Mouse (Mus musculus) cerebellum, adult 9-10 months (tissue): Measurements from ENCODE around the gene Rtn2.

Experiments used
- DNase-seq: peaks from one replicate; pipeline ENCODE4 v3.0.0; 2022

Rtn2 gene

DNA sequence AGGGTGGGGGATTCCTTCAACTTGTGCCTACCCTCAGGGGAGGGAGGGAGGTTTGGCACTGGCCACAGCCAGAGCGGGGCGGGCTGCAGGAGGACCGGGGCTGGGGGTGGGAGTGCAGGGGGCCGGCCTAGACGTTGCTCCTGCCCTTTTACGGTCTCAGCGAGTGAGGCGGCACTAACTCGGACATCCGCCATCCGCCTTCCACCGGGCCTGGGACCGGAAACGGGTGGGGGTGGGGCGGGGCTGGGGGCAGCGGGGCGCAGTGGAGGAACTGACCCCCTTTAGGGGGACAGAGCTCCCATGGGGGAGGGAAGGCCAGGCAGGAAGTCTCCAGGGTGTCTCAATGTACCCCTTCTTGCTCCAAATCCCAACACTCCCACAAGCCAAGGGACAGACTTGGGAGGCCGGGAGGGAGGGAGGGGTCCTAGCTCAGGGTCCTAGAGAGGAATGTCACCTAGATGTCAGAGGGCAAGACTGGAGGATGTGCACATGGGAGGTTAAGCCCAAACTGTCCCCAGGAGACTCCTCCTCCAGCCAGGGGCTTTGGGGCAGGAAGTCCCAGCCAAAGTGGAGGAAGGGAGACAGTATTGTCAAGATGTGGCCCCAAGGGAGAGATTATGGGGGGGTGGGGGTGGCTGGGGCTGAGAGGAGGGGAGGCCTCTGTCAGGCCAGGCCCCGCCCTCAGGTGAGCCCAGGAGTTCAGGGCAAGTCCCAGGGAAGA is 12.5 kb upstream of the Rtn2 start:
- DNase-seq, result no peak

DNA sequence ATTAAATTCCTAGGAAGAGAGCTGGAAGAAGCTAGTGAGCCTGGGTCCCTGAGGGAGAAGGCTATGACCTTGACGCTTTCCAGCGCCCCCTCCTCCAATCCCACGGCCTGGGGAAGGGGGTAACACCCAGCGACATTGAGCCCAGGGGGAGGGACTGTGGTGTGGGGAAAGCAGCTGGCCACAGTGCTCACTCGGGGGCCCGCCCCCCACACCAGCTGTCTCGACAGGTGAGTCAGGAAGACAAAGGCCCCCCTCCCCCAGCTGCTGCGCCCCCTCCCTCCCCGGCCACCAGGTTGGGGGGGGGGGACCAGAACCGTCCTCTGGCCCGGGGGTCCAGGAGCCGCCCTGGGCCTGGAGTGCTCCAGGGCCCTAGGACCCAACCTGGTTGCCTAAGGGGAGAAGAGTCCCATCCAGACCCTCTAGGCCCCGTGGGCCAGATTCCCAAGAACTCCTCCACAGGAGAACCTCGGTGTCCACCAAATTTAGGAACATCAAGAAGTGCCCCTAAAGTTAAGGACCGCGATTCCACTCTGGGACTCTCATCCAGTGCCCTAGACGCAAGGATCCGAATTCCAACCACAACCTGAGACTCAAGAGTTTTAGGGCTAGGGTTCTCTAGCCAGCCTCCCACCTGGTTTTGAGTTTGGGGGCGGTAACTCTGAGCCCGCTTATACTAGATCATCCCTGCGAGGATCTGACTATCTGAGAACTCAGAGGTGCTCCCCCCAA is 11.8 kb upstream of the Rtn2 start:
- DNase-seq, result no peak

DNA sequence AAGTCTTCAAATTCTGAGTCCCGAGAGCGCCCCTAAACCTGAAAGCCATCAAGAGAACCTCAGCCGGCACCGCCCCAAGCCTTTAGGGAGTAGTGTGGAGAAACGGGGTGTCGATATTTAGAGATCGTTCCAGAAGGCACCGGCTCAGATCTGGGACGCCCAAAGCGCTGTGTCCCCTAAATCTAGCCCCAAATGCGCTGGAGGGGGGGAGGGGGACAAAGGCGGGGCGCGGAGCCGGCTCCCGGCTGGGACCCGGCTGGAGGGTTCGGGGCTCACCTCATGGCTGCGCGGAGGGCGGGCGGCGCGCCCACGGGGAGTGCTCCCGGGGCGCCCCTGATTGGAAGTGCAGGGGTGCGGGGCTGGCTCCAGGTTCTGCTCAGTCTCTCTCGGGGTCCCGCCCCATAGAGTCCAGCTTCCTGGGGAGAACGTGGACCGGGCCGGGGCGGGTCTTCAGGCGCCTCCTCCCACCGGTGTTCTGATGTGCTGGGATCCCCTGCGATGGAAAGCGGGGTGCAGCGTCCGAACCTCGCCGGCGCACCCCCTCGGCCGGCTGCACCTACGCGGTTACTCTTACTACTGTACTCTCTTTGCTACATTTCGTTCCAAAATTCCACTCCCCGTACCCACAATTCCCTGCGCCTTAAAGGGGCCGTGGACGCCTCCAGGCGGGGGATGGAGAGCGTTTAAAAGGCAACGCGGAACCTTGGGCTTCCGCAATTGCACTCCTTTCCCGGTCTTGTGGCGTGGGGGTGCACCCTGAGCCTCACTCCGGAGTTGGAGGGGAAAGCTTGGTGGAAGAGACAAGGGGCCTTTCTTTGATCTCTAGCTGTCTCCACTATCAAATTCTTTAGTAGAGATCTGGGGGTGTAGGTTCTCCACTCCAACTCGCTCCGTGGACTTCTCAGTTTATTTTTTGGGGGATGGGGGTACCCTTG is 10.9 kb upstream of the Rtn2 start, which contains the start of gene Vasp:
TSS of gene Vasp (minus strand) at position 580 of the 935 bp plus-strand sequence.
- peak; percentile 87 for DNase-seq

DNA sequence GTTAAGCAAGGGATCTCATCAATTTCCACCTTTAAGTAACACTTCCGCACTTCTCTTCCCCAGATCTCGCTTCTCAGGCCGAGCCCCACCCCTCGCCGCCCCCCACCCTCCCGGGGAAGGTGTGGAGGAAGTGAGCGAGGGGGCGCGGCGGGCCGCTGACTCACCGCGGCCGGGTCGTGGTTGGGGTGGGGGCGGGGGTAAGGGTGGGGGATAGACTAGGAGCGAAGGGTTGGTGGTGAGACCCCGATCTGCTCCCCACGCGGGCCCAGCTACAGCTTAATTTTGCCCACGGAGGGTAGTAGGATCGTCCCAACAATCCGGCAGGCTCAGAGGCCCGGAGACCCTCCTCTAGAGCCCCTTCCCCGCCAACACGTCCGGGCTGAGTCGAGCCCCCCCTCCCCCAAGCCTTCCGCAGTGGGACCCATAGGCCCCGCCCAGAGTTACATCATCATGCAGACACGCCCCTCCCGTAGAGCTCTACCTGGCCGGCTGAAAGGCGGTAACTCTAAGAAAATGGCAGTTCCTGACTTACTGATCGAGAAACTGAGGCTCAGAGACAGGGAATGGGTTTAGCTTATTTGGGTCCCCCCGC is 10.2 kb upstream of the Rtn2 start:
- DNase-seq, result peak; percentile 80

DNA sequence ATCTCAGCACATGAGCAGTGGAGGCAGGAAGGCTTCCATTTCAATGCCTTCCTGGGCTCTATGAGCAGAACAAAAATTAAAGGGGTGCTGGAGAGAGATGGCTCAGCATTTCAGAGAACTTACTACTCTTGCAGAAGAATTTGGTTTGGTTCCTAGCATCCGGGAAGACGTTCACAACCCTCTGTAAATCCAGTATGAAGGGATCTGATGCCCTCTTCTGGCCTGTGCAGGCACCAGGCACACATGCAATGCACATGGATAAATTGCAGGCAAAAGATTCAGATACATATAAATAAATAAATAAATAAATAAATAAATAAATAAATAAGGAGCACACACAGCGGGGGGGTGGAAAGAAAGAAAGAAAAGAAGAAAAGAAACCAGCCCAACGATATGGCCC is 6.2 kb upstream of the Rtn2 start:
- no peak for DNase-seq

DNA sequence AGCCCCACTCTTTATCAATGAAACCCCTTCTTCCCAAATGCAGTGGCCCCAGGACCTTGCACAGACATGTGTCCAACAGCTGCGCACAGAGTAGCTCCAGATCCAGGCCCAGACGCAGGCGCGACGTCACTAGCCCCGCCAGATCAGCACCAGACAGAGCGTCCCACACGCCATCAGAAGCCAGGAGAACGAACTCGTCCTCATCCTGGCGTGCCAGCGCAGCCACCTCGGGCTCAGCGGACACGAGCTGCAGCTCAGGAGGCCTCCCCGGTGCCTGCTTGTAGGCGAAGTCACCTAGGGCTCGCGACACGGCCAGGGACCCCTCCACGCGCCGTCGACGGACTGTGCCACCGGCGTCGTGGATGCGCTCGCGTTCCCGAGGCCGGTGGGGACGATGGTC is 3.4 kb upstream of the Rtn2 start:
- no peak for DNase-seq

DNA sequence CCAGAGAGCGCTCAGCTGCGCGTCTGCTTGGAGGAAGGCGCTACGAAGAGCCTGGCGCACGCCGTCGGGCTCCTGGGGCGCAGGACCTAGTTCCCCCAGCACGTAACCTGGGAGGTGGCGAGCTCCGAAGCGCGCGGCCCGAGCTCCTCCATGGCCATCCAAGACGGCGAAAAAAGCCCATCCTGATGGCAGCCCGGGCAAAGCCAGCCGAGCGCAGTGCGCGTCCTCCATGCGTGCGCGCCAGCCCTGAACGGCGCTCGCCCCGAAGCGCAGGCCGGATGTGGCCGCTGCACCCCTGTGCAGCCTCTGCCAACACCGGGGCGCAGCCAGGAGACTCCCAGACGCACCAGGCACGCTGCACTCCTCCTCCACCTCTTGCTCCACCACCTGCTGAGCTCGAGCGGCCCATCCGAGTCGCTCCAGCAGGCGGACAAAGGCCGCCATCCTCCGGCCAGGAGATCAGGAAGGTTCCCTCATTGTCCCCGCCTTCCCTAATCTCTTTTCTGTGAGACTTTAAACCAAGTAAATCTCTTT is 2.8 kb upstream of the Rtn2 start, which contains the start of gene Ppm1n:
TSS of gene Ppm1n (minus strand) at position 484 of the 534 bp plus-strand sequence.
- no peak for DNase-seq

DNA sequence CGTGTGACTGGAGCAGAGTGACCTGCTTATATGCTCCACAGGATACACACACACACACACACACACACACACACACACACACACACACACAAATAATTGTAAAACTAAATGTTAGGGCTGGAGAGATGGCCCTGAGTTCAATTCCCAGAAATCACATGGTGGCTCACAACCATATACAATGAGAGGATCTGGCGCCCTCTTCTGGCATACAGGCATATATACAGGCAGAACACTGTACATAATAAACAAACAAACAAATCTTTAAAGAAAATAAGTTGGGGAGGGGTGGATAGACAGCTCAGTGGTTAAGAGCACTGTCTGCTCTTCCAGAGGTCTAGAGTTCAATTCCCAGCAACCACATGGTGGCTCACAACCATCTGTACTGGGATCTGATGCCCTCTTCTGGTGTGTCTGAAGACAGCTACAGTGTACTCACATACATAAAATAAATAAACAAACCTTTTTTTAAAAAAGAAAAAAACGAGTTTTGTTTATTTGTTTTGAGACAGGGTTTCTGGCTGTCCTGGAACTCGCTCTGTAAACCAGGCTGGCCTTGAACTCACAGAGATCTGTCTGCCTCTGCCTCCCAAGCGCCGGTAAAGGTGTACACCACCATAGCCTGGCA is 632 bp upstream of the Rtn2 start:
- DNase-seq, result peak; percentile 55

DNA sequence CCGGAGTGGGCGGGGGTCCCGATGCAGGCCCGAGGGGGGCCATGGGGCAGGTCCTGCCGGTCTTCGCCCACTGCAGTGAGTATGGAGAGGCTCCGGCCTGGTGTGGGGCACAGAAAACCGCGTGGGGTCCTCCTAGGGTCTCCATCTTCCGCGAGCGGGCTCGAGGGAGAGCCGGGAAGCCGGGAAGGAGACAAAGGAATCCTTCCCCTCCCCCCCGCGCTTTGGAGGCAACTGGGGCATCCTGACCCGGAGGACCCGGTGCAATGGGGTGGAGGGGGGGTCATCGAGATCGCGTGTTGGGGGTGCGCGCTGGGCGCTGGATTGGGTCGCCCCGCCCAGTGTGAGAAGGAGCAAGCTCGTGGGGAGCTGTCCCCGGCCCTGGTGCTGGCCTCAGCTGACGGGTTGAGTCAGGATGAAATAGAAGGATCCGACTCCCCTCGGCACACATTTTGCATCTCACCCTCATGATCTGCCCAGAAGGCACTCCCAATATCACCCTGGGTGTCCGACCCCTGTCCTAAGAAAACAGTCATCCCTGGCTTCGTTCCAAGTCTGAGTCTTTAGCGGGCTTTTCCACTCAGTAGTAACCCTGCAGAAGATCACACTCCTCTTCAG is 474 bp downstream of the Rtn2 start:
- DNase-seq, result peak; percentile 75

DNA sequence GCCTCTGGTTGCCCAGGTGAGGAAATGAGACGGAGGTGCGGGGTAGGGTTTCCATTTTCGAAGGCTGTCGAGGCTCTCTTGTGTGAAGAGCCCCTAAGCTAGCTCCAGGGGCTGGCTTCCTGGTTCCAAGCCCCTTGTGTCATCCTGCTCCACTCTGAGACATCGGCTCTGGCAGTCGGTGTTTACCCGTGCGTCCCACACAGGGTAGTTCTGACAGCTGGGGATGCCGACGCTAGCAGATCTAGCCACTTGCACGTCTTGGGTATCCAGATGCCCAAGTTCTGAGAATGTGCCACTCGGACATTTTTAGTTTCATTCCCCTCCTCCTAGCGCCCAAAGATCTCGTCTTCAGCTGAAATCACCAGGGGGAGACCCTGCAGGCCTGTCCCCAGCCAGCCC is 981 bp downstream of the Rtn2 start:
- no peak for DNase-seq

DNA sequence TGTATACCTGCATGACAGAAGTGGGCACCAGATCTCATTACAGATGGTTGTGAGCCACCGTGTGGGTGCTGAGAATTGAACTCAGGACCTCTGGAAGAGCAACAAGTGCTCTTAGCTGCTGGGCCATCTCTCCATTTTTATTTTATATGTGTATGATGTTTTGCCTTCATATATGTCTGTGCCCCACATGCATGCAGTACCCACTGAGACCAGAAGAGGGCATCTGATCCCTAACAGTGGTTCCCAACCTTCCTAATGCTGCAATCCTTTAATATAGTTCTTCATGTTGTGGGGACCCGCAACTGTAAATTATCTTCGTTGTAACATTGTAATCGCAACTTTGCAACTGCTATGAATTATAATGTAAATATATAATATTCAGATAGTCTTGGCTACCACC is 2.3 kb downstream of the Rtn2 start:
- peak; percentile 78 for DNase-seq

DNA sequence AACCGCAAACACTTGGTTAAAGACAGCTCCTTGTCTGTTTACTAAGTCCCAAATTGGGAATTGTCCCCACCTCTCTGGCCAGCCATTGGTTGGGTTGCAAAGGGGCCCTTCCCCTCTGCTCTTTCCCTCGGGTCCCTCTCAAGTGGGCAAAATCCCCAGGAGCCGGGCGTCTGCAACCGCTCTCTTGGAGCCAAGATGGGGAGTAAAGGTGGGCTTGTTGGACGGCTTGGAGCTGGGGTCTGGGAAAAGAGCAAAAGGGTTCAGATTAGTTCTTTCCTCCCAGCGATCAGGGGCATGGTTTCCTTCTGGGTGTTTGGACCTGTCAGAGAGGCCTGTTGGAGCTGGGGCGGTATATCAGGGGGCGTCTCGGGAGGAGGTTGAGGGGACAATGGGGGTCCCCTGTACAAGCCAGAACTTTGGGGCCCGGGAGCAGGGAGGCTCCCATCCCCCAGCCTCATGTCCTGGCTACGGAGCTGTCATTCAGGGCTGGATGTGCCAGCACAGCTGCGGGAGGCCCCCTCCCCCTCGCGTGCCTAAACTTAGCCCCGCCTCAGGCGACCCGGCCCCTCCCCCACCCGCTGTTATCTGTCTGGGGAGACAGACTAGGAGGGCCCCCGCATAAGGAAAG is 8.7 kb downstream of the Rtn2 start:
- no peak for DNase-seq

DNA sequence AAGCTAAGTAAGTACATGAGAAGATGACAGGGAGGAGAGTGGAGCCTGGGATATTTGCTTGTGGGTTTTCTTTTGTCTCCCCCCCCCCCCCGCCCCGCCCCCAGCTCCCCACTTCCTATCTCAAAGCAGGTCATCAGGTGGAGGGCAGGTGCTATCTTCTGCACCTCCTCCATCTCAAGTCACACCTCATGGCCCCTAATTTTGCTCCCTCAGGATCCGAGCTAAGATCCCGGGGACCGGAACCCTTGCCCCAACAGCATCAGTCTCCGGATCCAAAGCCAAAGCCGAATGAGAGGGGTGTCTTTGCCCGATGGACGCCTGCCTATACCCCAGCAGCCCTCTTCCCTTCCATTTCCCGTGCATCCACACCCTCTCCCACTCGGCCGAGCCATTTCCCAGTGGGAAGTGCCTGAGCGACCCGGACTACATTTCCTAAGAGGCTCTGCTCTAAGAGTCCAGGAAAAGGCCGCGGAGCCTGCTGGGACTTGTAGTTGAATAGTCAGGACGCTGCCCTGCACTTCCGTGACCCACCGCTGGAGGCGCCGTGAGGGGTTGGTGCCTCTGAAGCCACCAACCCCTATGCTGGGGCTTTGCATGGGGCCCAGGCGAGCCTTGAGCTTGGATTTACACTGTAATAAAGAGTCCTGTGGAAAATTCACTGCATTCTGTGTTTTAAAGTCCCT is 13.2 kb downstream of the Rtn2 start:
- peak; percentile 98 for DNase-seq

DNA sequence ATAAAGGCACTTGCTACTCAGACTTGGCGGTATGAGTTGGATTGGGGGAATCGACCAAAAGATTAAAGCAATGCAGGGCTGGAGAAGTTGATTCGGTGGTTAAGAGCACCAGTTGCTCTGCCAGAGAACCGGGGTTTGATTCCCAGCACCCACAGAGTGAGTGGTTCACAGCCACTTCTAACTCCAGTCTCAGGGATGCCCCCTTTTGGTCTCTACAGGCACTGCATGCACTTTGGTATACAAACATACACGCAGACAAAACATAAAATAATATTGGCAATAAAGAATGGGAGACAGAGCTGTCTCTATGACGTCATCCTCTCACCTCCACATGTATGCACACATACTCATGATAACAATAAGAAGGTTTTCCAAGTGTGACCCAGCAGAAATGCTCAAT is 14.6 kb downstream of the Rtn2 start:
- DNase-seq, result peak; percentile 72

DNA sequence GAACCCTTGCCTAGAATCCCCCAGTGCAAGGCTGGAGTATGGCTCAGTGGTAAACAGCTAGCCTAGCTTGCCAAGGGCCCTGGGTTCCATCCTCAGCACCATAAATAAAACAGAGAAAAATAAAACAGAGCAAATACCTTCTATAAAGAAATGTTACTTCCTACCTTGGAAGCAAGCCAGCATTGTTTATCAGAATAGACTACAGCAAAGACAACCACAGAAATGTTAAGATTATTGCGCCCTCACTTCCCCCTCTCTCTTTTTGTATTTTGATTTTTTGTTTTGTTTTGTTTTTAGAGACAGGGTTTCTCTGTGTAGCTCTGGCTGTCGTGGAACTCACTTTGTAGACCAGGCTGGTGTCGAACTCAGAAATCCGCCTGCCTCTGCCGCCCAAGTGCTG is 15.4 kb downstream of the Rtn2 start:
- DNase-seq, result no peak

DNA sequence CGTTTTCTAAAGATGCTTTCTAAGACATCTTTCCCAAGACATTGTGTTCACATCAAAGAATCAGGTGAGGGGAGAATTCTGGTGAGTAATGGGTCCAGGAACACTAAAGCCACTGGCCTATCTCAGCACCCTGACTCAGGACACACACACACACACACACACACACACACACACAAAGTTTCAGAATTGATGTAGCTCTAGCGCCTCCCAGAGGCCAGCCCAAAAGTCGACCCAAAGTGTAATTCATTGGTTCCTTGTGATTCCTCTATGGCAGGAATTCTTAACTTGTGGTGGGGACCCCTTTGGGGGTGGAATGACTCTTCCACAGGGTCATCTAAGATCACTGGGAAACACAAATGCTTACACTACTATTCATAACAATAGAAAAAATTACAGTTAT is 16.8 kb downstream of the Rtn2 start:
- peak; percentile 68 for DNase-seq

DNA sequence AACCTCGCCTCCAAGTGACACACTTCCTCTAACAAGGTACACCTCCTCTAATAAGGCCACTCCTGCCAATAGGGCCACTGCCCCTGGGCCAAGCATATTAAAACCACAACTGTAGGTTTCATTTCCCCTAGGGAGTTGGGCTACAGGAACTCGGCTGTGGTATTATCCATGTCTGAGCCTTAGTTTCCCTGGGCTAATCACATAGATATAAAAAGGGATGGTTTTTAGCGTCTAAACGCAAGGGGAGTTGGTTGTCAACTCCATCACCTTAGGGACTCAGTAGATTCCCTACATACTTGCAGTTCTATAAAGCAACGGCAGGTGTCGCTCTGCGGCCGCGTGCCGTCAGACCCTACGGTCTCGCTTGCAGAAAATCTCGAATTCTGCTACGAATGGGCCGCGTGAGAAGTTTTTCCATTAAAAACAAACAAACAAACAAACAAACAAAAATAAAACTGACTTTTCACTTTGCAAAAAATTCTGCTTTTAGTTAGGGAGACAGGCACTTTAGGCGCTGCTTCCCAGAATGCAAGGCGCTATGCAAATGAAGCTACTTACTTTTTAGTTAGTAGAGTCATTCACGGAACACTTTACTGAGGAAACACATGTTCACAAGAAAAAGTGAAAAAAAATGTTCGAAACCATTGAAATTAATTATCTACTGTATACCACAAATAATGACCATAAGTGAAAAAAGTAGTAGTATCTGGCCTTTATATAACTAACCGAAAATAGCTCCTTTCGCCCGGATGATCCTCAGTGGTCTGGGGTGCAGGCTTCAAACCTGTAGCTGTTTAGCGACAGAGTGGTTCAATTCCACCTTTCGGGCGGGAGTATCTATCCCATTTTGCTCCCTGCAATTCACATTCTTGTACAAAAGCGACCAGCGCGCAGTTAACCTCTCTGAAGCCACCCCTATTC is 18.3 kb downstream of the Rtn2 start:
- DNase-seq, result peak; percentile 90

DNA sequence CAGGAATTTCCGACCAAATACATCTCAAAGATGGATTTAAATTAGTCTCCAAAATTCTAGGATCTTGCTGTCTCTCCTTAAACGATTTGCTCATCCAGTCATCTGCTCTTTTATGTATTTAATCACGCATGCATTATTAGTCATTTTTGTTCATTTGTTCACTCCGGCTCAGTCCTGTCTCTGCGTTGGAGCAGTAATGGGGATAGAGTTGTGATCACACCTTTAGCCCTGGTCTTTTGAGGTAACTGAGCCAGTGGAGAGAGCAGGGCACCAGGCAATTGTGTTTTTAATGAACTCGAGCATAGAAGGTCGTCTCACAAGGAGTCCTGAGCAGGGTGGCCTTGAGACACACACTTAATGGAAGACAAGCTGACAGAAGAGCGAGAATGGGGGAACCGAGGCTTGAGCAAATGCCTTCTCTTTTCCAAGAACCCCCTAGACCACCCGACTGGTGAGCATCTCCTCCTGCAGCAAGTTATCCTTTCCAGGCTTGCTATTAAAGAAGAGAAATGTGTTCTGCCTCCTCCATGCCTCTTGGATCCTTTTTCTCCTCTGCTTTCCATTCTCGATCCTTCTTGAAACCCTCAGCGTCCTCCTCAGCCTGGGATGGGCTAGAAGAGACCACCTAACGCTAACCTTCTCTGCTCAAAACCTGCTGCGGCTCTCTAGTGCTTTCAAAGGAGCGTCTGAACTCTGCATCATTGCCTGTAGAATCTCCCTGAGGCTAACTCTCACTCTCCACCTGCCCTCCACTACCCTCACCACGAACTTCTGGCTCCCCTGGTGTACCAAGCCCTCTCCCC is 19.2 kb downstream of the Rtn2 start:
- DNase-seq, result no peak
